Mouse (Mus musculus) CH12.LX (cell line): ENCODE measurements around the gene Nyx. TPM values are rescaled to one million over a fixed set of nuclear protein-coding genes. Genes with fewer than 3 reads are reported as not detected.

Experiments
- DNase-seq: peaks from one replicate; pipeline ENCODE4 v3.0.0-alpha.2; 2013; ENCODE audit errors: extremely low read depth
- H3K27ac ChIP-seq: 2 replicates; pipeline ENCODE4 v1.5.1; 2012; ENCODE audit warnings: low read depth, mild to moderate bottlenecking, control low read depth, moderate library complexity; ENCODE audit not compliant: insufficient read depth
- H3K27me3 ChIP-seq: replicated peaks from 2 replicates; pipeline ENCODE3; 2012; ENCODE audit warnings: inconsistent platforms
- H3K36me3 ChIP-seq, 2 experiments: replicated peaks in 1 of 2; 2 replicates each; pipeline versions ENCODE3 to v1.6.1; 2012; ENCODE audit warnings: inconsistent platforms in 1 of 2, low read length in 1 of 2, mild to moderate bottlenecking in 1 of 2, mixed read lengths in 1 of 2, moderate library complexity in 1 of 2; ENCODE audit not compliant: control insufficient read depth in 1 of 2, insufficient read depth in 1 of 2
- H3K4me1 ChIP-seq, 2 experiments: 2 replicates each; pipeline ENCODE4 v1.6.1; 2012; ENCODE audit warnings: inconsistent platforms in 1 of 2, moderate library complexity in 1 of 2; ENCODE audit not compliant: insufficient read depth in 2 of 2, control insufficient read depth in 1 of 2
- H3K4me2 ChIP-seq: 2 replicates; pipeline ENCODE4 v1.6.1; 2012; ENCODE audit warnings: low read depth, mild to moderate bottlenecking, control low read depth; ENCODE audit not compliant: poor library complexity, insufficient read depth, severe bottlenecking
- H3K4me3 ChIP-seq, 3 experiments: fragments of 150-350 bp in 1 of 3; sonication (generic) in 1 of 3; replicated peaks in 1 of 3; 2 replicates each; pipeline versions ENCODE3 to v1.5.1; 2011 to 2012; ENCODE audit warnings: low read depth in 2 of 3, low read length in 2 of 3, mild to moderate bottlenecking in 2 of 3, moderate library complexity in 2 of 3, control low read depth in 1 of 3, improper control_type of control experiment in 1 of 3, inconsistent platforms in 1 of 3, mixed read lengths in 1 of 3; ENCODE audit not compliant: poor library complexity in 1 of 3
- H3K79me2 ChIP-seq: replicated peaks from 2 replicates; pipeline ENCODE4 v1.6.1; 2012; ENCODE audit warnings: mild to moderate bottlenecking, moderate library complexity; ENCODE audit not compliant: control insufficient read depth, poor library complexity, insufficient read depth, severe bottlenecking; ENCODE audit errors: extremely low read depth
- H3K9ac ChIP-seq: 2 replicates; pipeline ENCODE4 v1.6.1; 2012; ENCODE audit warnings: low read depth, mild to moderate bottlenecking, control low read depth, moderate library complexity; ENCODE audit not compliant: insufficient read depth
- H3K9me3 ChIP-seq: replicated peaks from 2 replicates; pipeline ENCODE3; 2012; ENCODE audit warnings: low read length, inconsistent platforms, mixed read lengths
- CHD1 ChIP-seq: IDR thresholded peaks from 2 replicates; pipeline ENCODE4 v1.6.1; 2012; ENCODE audit warnings: low read depth, low read length, improper control_type of control experiment, inconsistent platforms
- ELF1 ChIP-seq: IDR thresholded peaks from 2 replicates; pipeline ENCODE4 v1.6.1; 2014; ENCODE audit warnings: low read depth, mild to moderate bottlenecking, inconsistent platforms, low read length, improper control_type of control experiment
- EP300 ChIP-seq: IDR thresholded peaks from 2 replicates; pipeline ENCODE4 v1.6.1; 2011; ENCODE audit warnings: low read length, improper control_type of control experiment
- ETS1 ChIP-seq: conservative IDR thresholded peaks from 2 replicates; pipeline ENCODE4 v1.6.1; 2012; ENCODE audit warnings: low read depth, mild to moderate bottlenecking, inconsistent platforms, low read length, improper control_type of control experiment, moderate library complexity
- GABPA ChIP-seq: IDR thresholded peaks from 2 replicates; pipeline ENCODE4 v1.6.1; 2012; ENCODE audit warnings: low read depth, low read length, improper control_type of control experiment, inconsistent platforms; ENCODE audit not compliant: insufficient replicate concordance
- HCFC1 ChIP-seq: IDR thresholded peaks from 2 replicates; pipeline ENCODE4 v1.6.1; 2012; ENCODE audit warnings: low read depth, mild to moderate bottlenecking, inconsistent platforms, low read length, improper control_type of control experiment
- IRF4 ChIP-seq: IDR thresholded peaks from 2 replicates; pipeline ENCODE4 v1.6.1; 2014; ENCODE audit warnings: low read depth, mild to moderate bottlenecking, inconsistent platforms, low read length, improper control_type of control experiment
- JUN ChIP-seq: IDR thresholded peaks from 2 replicates; pipeline ENCODE4 v1.6.1; 2011; ENCODE audit warnings: low read depth, mild to moderate bottlenecking, low read length, improper control_type of control experiment, moderate library complexity; ENCODE audit not compliant: insufficient read depth
- JUND ChIP-seq: conservative IDR thresholded peaks from 2 replicates; pipeline ENCODE4 v1.6.1; 2011; ENCODE audit warnings: low read depth, low read length, improper control_type of control experiment
- KAT2A ChIP-seq: IDR thresholded peaks from 2 replicates; pipeline ENCODE4 v1.6.1; 2012; ENCODE audit warnings: low read length, improper control_type of control experiment, inconsistent platforms; ENCODE audit not compliant: insufficient replicate concordance
- MAX ChIP-seq: IDR thresholded peaks from 2 replicates; pipeline ENCODE4 v1.6.1; 2011; ENCODE audit warnings: low read length, improper control_type of control experiment
- MEF2A ChIP-seq: IDR thresholded peaks from 2 replicates; pipeline ENCODE4 v1.6.1; 2014; ENCODE audit warnings: low read depth, mild to moderate bottlenecking, inconsistent platforms, low read length, improper control_type of control experiment, borderline replicate concordance
- MXI1 ChIP-seq: IDR thresholded peaks from 2 replicates; pipeline ENCODE4 v1.6.1; 2011; ENCODE audit warnings: mild to moderate bottlenecking, low read depth, low read length, improper control_type of control experiment
- PAX5 ChIP-seq: IDR thresholded peaks from 2 replicates; pipeline ENCODE4 v1.6.1; 2012; ENCODE audit warnings: low read length, inconsistent platforms, mixed read lengths
- RCOR1 ChIP-seq: conservative IDR thresholded peaks from 2 replicates; pipeline ENCODE4 v1.6.1; 2012; ENCODE audit warnings: low read depth, mild to moderate bottlenecking, inconsistent platforms, low read length, improper control_type of control experiment
- ZC3H11A ChIP-seq: IDR thresholded peaks from 2 replicates; pipeline ENCODE4 v1.6.1; 2012; ENCODE audit warnings: low read depth, mild to moderate bottlenecking, inconsistent platforms, low read length, improper control_type of control experiment
- ZMIZ1 ChIP-seq: IDR thresholded peaks from 2 replicates; pipeline ENCODE4 v1.6.1; 2012; ENCODE audit warnings: low read depth, mild to moderate bottlenecking, inconsistent platforms, low read length, improper control_type of control experiment
- ZNF384 ChIP-seq: IDR thresholded peaks from 2 replicates; pipeline ENCODE4 v1.6.1; 2012; ENCODE audit warnings: low read depth, low read length, improper control_type of control experiment, inconsistent platforms
- dilution Hi-C: fragments of 300-500 bp; cut with MboI; formaldehyde crosslinking; loops from 2 replicates; pipeline ENCODE4 v1.14.3; 2020; ENCODE audit warnings: low sequenced_read_pairs; ENCODE audit not compliant: extremely low pct_unique_long_range_greater_than_20kb, extremely low pct_ligation_motif_present
- in situ Hi-C: fragments of 300-500 bp; cut with MboI; formaldehyde crosslinking; loops from 3 replicates; pipeline ENCODE4 v1.14.3; 2019; ENCODE audit warnings: low sequenced_read_pairs, low pct_ligation_motif_present, low pct_unique_long_range_greater_than_20kb, mixed read lengths
- polyA plus RNA-seq: library from polyadenylated mRNA; unstranded; fragments of >175 nt; gene quantifications from 2 replicates; pipeline ENCODE4 v1.2.1, GENCODE M21; 2012; ENCODE audit warnings: low read depth; ENCODE audit not compliant: insufficient read length
- total RNA-seq, 2 experiments: library from RNA; depleted of rRNA; stranded (reverse); fragments of 300-350 nt in 1 of 2; fragments of >200 nt in 1 of 2; gene quantifications; 2 replicates each; pipeline ENCODE4 v1.2.3; 2012 to 2014

The Nyx gene
- total and polyA plus RNA-seq, 3 experiments = 0.04 TPM; not detected in 2

- no peaks in the 10 kb centered on the region for H3K4me1 ChIP-seq
- H3K4me2 ChIP-seq = no peak overlapping the region
- H3K79me2 ChIP-seq = no peaks in the 10 kb centered on the region
- no peak for DNase-seq
- no peaks in the 10 kb centered on the region for H3K27me3 ChIP-seq
- no peak overlapping the region for H3K4me3 ChIP-seq
- H3K9me3 ChIP-seq = no peaks in the 10 kb centered on the region
- H3K9ac ChIP-seq = no peak overlapping the region
- in situ Hi-C loops = no loop called here
- TF ChIP-seq JUND (no peak), PAX5 (no peak), JUN (no peak), MAX (no peak), ETS1 (no peak), MXI1 (no peak), ZNF384 (no peak), MEF2A (no peak), ZMIZ1 (no peak), HCFC1 (no peak), EP300 (no peak), RCOR1 (no peak)
- TF ChIP-seq, all 38 proteins: peak for 0
- no peaks in the 10 kb centered on the region for H3K36me3 ChIP-seq
- no peak overlapping the region for H3K27ac ChIP-seq
- dilution Hi-C loops = no loop called here
These were observed 25.0 kb downstream of the Nyx start for GRCm38 (mm10) chrX:13490941-13491340.

- no peak for DNase-seq
- Histone ChIP-seq H3K9me3 (no peaks in the 10 kb centered on the region), H3K4me3 (no peak overlapping the region), H3K27me3 (no peaks in the 10 kb centered on the region), H3K9ac (no peak overlapping the region), H3K36me3 (no peaks in the 10 kb centered on the region), H3K4me1 (no peaks in the 10 kb centered on the region), H3K27ac (no peak overlapping the region), H3K79me2 (no peaks in the 10 kb centered on the region), H3K4me2 (no peak overlapping the region)
- in situ Hi-C loops (no loop called here), dilution Hi-C loops (no loop called here)
- TF ChIP-seq KAT2A = no peak
- TF ChIP-seq ZMIZ1 = no peak
- TF ChIP-seq MEF2A = no peak
- TF ChIP-seq ZC3H11A = no peak
- TF ChIP-seq ELF1 = no peak
- no peak for TF ChIP-seq MXI1
- TF ChIP-seq ETS1 = no peak
- TF ChIP-seq CHD1 = no peak
- TF ChIP-seq IRF4 = no peak
- TF ChIP-seq GABPA = no peak
- TF ChIP-seq HCFC1 = no peak
- TF ChIP-seq EP300 = no peak
These were observed 27.0 kb downstream of the Nyx start for GRCm38 (mm10) chrX:13492922-13493321.
